Mouse (Mus musculus) B cell, adult 62 days (primary cell): ENCODE results near the gene Hmgb1. TPM values are rescaled to one million over a fixed set of nuclear protein-coding genes. Genes with fewer than 3 reads are reported as not detected.

ENCODE experiments used
- total RNA-seq: library from RNA; stranded (reverse); gene quantifications from 4 replicates; pipeline ENCODE4 v1.2.4, GENCODE M21; 2023

Hmgb1 gene
- 660 to 720 TPM (median 702 TPM) in 4 replicates for total RNA-seq

DNA sequence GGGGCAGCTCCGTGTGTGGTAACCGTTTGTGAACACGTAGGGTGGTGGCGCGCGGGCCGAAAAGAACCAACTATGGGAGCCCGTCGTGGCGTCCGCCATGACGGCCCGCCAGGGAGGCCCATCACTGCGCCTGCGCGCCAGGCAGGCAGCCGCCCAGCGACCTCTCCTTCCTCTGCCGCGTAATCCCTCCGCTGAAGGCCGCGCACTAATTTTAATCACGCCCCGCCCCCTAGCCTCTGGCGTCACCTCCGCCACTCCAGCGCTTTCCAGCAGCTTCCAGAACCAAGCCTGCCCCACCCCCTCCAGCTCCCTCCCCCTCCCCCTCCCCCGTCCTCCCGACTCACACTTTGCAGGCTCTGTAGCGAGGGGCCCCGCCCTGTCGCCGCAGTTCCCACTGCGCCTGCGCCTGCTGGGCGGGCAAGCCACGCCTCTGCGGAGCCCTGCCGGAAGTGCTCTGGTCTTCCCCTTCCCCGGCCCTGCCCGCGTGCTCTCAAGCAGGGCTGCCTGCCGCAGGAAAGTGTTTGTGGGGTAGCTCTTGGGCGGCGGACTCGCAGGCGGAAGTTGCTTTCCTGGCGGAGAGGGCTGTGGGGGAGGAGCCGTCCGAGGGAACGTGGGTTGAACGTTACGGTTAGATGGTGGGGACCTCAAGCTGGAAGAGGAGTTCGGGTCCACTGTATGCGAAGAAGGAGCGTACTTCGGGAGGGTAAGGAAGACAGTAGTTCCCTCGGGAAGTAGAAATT lies at the start of gene Hmgb1, which contains the start of gene Uspl1:
TSS of gene Hmgb1 (minus strand) at position 386 of the 740 bp plus-strand sequence.
TSS of gene Uspl1 (plus strand) at position 247 of the 740 bp plus-strand sequence.

Other genes with a start within 250 kb of the Hmgb1 start
- gene Gm42791, start 189.3 kb downstream of the Hmgb1 start, total RNA-seq: 1.4 to 7.0 TPM (median 5.0 TPM) in 4 replicates
- 91.7 to 102 TPM (median 96.9 TPM) in 4 replicates for gene Uspl1, start 139 bp downstream of the Hmgb1 start, total RNA-seq
- 53.5 to 75.3 TPM (median 69.3 TPM) in 4 replicates for gene Alox5ap, start 80.3 kb upstream of the Hmgb1 start, total RNA-seq
- gene Medag, start 227.3 kb upstream of the Hmgb1 start, total RNA-seq: not detected in 4 replicates